Mouse (Mus musculus): ENCODE measurements around the gene Ranbp9. TPM values are rescaled to one million over a fixed set of nuclear protein-coding genes. Genes with fewer than 3 reads are reported as not detected.
A peak's percentile ranks its signal among the peaks of the same experiment; 100 is the strongest.

Ranbp9 gene
- polyA plus RNA-seq, 1 experiment from 2014 or later, result 13.6 TPM

DNA sequence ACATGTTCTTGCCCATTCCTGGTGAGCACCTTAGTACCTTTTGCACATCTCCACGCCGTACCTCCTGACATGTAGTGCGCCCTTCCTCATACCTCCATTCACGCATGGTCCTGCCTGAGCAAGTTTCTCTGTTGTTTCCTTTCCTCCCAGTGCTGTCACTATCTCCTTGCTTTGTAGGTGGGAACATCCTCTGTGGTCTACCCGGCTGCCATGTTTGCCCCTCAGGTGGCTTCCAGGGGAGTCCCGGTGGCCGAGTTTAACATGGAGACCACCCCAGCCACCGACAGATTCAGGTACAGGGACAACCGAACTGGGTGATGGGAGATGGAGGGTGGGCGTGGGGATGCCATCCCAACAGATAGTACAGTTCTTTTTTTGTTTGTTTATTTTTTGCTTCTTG, 95.8 kb downstream of the Ranbp9 start:
- Histone ChIP-seq H3K9ac (ENCODE audit: low read depth, low read length) (no peak overlapping the region), H3K9me3 (ENCODE audit: control insufficient read depth, low read length) (0 out of 2 replicates have a peak, but pooled peaks cover 3% of the 10 kb centered on the region), H3K4me1 (ENCODE audit: control insufficient read depth, insufficient read depth, low read length) (no peaks in the 10 kb centered on the region), H3K4me2 (ENCODE audit: low read depth, low read length) (no peak overlapping the region), H3K27ac (replicated peaks; ENCODE audit: low read depth, low read length) (no peak overlapping the region), H3K36me3 (ENCODE audit: control insufficient read depth, insufficient read depth, low read length) (peaks cover 32% of the 10 kb centered on the region), H3K4me3 (ENCODE audit: low read depth, low read length) (no peak overlapping the region), H3K27me3 (replicated peaks; ENCODE audit: control insufficient read depth, insufficient read depth, low read length) (no peaks in the 10 kb centered on the region)
- ATAC-seq (ENCODE audit: low read depth), result no peak
- DNase-seq (ENCODE audit: low spot score), result no peak
- WGBS, result 94% methylated on average over 10 of the region's 10 CpGs

GRCm38 (mm10) chr13:43379989-43380388, 101.1 kb downstream of the Ranbp9 start:
- no peak overlapping the region for H3K27ac ChIP-seq (replicated peaks; ENCODE audit: low read depth, low read length)
- 78% methylated on average over 3 of the region's 3 CpGs for WGBS
- H3K4me1 ChIP-seq (ENCODE audit: control insufficient read depth, insufficient read depth, low read length), result no peaks in the 10 kb centered on the region
- no peak overlapping the region for H3K4me2 ChIP-seq (ENCODE audit: low read depth, low read length)
- peaks cover 45% of the 10 kb centered on the region for H3K36me3 ChIP-seq (ENCODE audit: control insufficient read depth, insufficient read depth, low read length)
- H3K9ac ChIP-seq (ENCODE audit: low read depth, low read length), result no peak overlapping the region
- H3K9me3 ChIP-seq (ENCODE audit: control insufficient read depth, low read length), result no peaks in the 10 kb centered on the region
- no peak for ATAC-seq (ENCODE audit: low read depth)
- H3K27me3 ChIP-seq (replicated peaks; ENCODE audit: control insufficient read depth, insufficient read depth, low read length), result no peaks in the 10 kb centered on the region
- no peak for DNase-seq (ENCODE audit: low spot score)
- no peak overlapping the region for H3K4me3 ChIP-seq (ENCODE audit: low read depth, low read length)

- Histone ChIP-seq H3K4me1 (ENCODE audit: control insufficient read depth, insufficient read depth, low read length) (no peaks in the 10 kb centered on the region), H3K4me2 (ENCODE audit: low read depth, low read length) (no peak overlapping the region), H3K9ac (ENCODE audit: low read depth, low read length) (no peak overlapping the region), H3K4me3 (ENCODE audit: low read depth, low read length) (no peak overlapping the region), H3K9me3 (ENCODE audit: control insufficient read depth, low read length) (peaks cover 4% of the 10 kb centered on the region), H3K27ac (replicated peaks; ENCODE audit: low read depth, low read length) (no peak overlapping the region), H3K27me3 (replicated peaks; ENCODE audit: control insufficient read depth, insufficient read depth, low read length) (no peaks in the 10 kb centered on the region), H3K36me3 (ENCODE audit: control insufficient read depth, insufficient read depth, low read length) (peaks cover 53% of the 10 kb centered on the region)
- DNase-seq (ENCODE audit: low spot score), result no peak
- ATAC-seq (ENCODE audit: low read depth), result no peak
- WGBS, result 56% methylated on average over 2 of the region's 2 CpGs
Measured at GRCm38 (mm10) chr13:43374918-43375432, 106.1 kb downstream of the Ranbp9 start.

- Histone ChIP-seq H3K27me3 (replicated peaks; ENCODE audit: control insufficient read depth, insufficient read depth, low read length) (no peaks in the 10 kb centered on the region), H3K36me3 (ENCODE audit: control insufficient read depth, insufficient read depth, low read length) (peaks cover 53% of the 10 kb centered on the region), H3K9me3 (ENCODE audit: control insufficient read depth, low read length) (peaks cover 4% of the 10 kb centered on the region), H3K27ac (replicated peaks; ENCODE audit: low read depth, low read length) (no peak overlapping the region), H3K4me3 (ENCODE audit: low read depth, low read length) (no peak overlapping the region), H3K4me1 (ENCODE audit: control insufficient read depth, insufficient read depth, low read length) (no peaks in the 10 kb centered on the region), H3K9ac (ENCODE audit: low read depth, low read length) (no peak overlapping the region), H3K4me2 (ENCODE audit: low read depth, low read length) (no peak overlapping the region)
- 83% methylated on average over 10 of the region's 10 CpGs for WGBS
- ATAC-seq (ENCODE audit: low read depth) (no peak), DNase-seq (ENCODE audit: low spot score) (no peak)
Measured at GRCm38 (mm10) chr13:43374205-43374604, 106.9 kb downstream of the Ranbp9 start.

DNA sequence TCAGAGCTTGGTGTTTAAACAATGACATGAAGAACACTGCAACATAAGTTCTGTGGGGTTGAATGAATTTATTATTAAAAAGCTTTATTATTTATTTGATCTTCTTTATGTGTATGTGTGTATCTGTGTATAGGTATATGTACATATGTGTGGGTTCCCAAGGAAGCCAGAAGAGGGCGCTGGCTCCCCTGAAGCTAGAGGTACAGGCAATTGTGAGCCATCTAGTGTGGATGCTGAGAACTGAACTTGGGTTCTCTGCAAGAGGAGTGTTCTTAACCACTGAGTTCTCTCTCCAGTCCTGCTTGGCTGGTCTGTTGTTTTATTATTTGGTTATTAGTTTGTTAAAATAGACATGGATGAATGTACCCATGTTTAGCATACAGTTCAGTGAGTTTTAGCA, 108.2 kb downstream of the Ranbp9 start:
- Histone ChIP-seq H3K4me1 (ENCODE audit: control insufficient read depth, insufficient read depth, low read length) (no peaks in the 10 kb centered on the region), H3K4me2 (ENCODE audit: low read depth, low read length) (no peak overlapping the region), H3K36me3 (ENCODE audit: control insufficient read depth, insufficient read depth, low read length) (peaks cover 46% of the 10 kb centered on the region), H3K9me3 (ENCODE audit: control insufficient read depth, low read length) (peaks cover 4% of the 10 kb centered on the region), H3K9ac (ENCODE audit: low read depth, low read length) (no peak overlapping the region), H3K4me3 (ENCODE audit: low read depth, low read length) (no peak overlapping the region), H3K27me3 (replicated peaks; ENCODE audit: control insufficient read depth, insufficient read depth, low read length) (no peaks in the 10 kb centered on the region), H3K27ac (replicated peaks; ENCODE audit: low read depth, low read length) (no peak overlapping the region)
- ATAC-seq (ENCODE audit: low read depth), result no peak
- no peak for DNase-seq (ENCODE audit: low spot score)
- 83% methylated on average over 1 of the region's 1 CpGs for WGBS

- Histone ChIP-seq H3K4me2 (ENCODE audit: low read depth, low read length) (no peak overlapping the region), H3K9ac (ENCODE audit: low read depth, low read length) (no peak overlapping the region), H3K4me1 (ENCODE audit: control insufficient read depth, insufficient read depth, low read length) (no peaks in the 10 kb centered on the region), H3K27ac (replicated peaks; ENCODE audit: low read depth, low read length) (no peak overlapping the region), H3K27me3 (replicated peaks; ENCODE audit: control insufficient read depth, insufficient read depth, low read length) (no peaks in the 10 kb centered on the region), H3K9me3 (ENCODE audit: control insufficient read depth, low read length) (peaks cover 4% of the 10 kb centered on the region), H3K36me3 (ENCODE audit: control insufficient read depth, insufficient read depth, low read length) (peaks cover 30% of the 10 kb centered on the region), H3K4me3 (ENCODE audit: low read depth, low read length) (no peak overlapping the region)
- no peak for ATAC-seq (ENCODE audit: low read depth)
- DNase-seq (ENCODE audit: low spot score), result no peak
- WGBS, result 94% methylated on average over 6 of the region's 6 CpGs
Measured at GRCm38 (mm10) chr13:43370063-43370462, 111.0 kb downstream of the Ranbp9 start.

GRCm38 (mm10) chr13:43365825-43366184, 115.3 kb downstream of the Ranbp9 start:
- no peaks in the 10 kb centered on the region for H3K4me1 ChIP-seq (ENCODE audit: control insufficient read depth, insufficient read depth, low read length)
- H3K4me3 ChIP-seq (ENCODE audit: low read depth, low read length), result peak overlapping the region; percentile 62
- H3K27me3 ChIP-seq (replicated peaks; ENCODE audit: control insufficient read depth, insufficient read depth, low read length), result no peaks in the 10 kb centered on the region
- peak overlapping the region; percentile 76 for H3K9ac ChIP-seq (ENCODE audit: low read depth, low read length)
- H3K27ac ChIP-seq (replicated peaks; ENCODE audit: low read depth, low read length), result no peak overlapping the region; the same call in 1 of the 2 replicates
- H3K9me3 ChIP-seq (ENCODE audit: control insufficient read depth, low read length), result no peaks in the 10 kb centered on the region
- no peak; the same call in 1 of the 2 replicates for ATAC-seq (ENCODE audit: low read depth)
- DNase-seq (ENCODE audit: low spot score), result no peak
- 10% methylated on average over 9 of the region's 11 CpGs for WGBS
- peak overlapping the region; percentile 79 for H3K4me2 ChIP-seq (ENCODE audit: low read depth, low read length)
- H3K36me3 ChIP-seq (ENCODE audit: control insufficient read depth, insufficient read depth, low read length), result 0 out of 2 replicates have a peak, but pooled peaks cover 3% of the 10 kb centered on the region

DNA sequence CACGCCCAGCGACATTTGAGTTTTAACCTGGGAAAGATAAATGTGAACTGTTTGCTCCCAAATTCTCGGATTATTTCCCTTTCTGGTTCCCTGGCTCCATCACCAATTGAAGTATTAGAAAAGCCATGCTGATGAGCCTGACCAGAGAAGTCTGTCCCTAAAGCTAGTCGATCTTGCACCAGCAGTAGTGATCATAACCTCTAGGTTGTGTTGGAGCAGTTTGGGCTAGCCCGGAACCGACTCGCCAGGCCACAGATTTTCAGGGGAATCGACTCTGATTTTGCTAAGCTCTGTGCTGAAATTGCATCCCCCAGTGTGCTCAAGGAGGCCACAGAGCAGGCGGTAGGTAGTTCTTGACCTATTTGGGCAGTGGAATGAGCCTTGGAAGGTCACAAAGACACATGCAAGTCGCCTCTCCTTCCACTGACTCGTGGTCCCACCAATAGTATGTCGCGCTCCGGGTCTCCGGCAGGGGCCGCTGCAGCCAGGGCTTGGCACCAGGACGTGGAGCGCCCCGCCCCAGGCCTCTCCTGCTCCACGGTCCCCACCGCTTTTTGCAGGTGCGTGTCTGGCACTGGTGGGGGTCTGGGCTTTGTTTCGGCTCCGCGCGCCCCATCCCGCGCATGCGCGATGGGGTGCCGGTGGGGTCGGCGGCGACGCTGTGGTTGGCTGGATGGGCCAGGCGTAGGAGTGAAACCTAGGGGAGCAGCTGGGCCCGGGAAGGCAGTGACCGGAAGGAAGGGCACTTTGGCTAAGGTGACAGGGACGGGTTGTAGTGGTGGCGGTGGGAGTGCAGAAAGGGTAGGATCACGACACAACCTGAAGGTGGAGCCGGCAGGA, 115.9 kb downstream of the Ranbp9 start, which contains the start of gene Sirt5:
Gene Sirt5, plus strand, starts transcription at position 512 of the 840 bp plus-strand sequence.
- Histone ChIP-seq H3K9ac (ENCODE audit: low read depth, low read length) (peak within 1 kb of the TSS; percentile 76), H3K4me2 (ENCODE audit: low read depth, low read length) (peak within 1 kb of the TSS; percentile 79), H3K27ac (replicated peaks; ENCODE audit: low read depth, low read length) (no peak within 1 kb of the TSS; the same call in 1 of the 2 replicates), H3K4me3 (ENCODE audit: low read depth, low read length) (peak within 1 kb of the TSS; percentile 62), H3K27me3 (replicated peaks; ENCODE audit: control insufficient read depth, insufficient read depth, low read length) (no peaks in the 10 kb centered on the region), H3K36me3 (ENCODE audit: control insufficient read depth, insufficient read depth, low read length) (no peaks in the 10 kb centered on the region), H3K4me1 (ENCODE audit: control insufficient read depth, insufficient read depth, low read length) (no peaks in the 10 kb centered on the region), H3K9me3 (ENCODE audit: control insufficient read depth, low read length) (no peaks in the 10 kb centered on the region)
- DNase-seq (ENCODE audit: low spot score), result peak; percentile 94
- 14% methylated on average over 41 of the region's 42 CpGs for WGBS
- ATAC-seq (ENCODE audit: low read depth), result peak; percentile 97

Data from embryonic facial prominence, embryonic 14.5 days (tissue).